Mouse (Mus musculus) urinary bladder, postnatal 14 days (tissue): ENCODE measurements around the gene Tas1r3.

ENCODE experiments used
- DNase-seq: peaks from one replicate; pipeline ENCODE4 v3.0.0; 2021; ENCODE audit warnings: low spot score

The Tas1r3 gene

DNA sequence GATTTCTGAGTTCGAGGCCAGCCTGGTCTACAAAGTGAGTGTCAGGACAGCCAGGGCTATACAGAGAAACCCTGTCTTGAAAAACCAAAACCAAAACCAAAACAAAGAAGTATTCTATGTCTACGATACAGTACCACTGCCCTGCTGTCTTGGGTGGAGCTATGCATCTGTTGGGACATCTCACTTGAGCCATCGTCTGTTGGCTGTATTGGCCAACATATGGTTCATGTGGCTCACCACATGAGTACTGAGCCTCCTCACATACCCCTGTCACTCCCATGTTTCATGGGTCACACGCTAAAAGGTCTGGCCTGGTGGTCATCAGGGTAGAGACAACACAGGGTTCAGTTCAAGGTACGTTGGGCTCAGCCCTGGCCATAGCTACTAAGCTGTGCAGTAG, 23.2 kb upstream of the Tas1r3 start:
- no peak for DNase-seq

DNA sequence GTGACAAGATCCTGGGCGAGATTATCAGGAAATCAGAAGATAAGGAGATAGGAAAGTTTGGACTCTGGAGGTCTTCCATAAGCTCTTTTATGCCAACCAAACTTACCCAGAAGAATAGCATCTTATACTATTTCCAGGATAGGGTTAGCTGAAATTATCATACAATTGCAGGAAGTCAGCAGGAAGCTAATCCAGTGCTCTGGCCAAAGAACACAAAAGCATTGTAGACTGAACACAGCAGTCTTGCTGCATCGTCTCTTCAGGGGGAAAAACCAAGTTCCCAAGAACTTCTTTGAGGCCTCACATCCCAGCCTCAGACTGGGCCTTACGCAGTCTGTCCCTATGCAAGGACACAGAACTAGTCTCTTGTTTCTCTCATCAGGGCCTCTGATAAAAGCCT, 20.4 kb upstream of the Tas1r3 start:
- DNase-seq, result no peak

DNA sequence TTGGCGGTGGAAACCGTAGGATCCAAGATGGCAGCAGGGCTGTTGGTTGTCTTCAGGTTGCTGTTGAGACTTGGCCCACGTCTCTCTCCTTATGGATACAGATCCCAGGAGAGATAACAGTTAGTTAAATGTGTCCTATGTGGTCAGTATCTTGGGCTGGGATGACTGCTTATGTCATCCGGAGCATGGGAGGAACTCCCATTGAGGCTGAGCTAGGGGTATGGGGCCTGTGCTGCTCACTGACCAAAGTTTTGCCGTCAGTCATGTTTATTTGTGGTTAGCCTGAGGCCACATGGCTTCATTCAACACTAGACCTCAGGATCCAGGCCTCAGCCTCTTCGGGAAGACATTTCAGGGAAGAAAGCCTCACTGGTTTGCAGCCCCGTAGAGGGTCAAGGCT, 8.2 kb upstream of the Tas1r3 start:
- DNase-seq, result no peak

- peak; percentile 96 for DNase-seq
These were observed 6.3 kb upstream of the Tas1r3 start, which contains the start of the genes Cptp and Ints11 for GRCm38 (mm10) chr4:155869317-155870033. Cptp (minus strand) TSS chr4:155869440. Ints11 (plus strand) TSS chr4:155869546.

- DNase-seq, result peak; percentile 62
These were observed 5.6 kb upstream of the Tas1r3 start for GRCm38 (mm10) chr4:155868614-155869298.

GRCm38 (mm10) chr4:155861787-155862186, 1.4 kb downstream of the Tas1r3 start:
- DNase-seq, result no peak

GRCm38 (mm10) chr4:155859318-155859717, 3.8 kb downstream of the Tas1r3 start:
- DNase-seq, result no peak

- no peak for DNase-seq
These were observed 6.3 kb downstream of the Tas1r3 start for GRCm38 (mm10) chr4:155856881-155857280.

DNA sequence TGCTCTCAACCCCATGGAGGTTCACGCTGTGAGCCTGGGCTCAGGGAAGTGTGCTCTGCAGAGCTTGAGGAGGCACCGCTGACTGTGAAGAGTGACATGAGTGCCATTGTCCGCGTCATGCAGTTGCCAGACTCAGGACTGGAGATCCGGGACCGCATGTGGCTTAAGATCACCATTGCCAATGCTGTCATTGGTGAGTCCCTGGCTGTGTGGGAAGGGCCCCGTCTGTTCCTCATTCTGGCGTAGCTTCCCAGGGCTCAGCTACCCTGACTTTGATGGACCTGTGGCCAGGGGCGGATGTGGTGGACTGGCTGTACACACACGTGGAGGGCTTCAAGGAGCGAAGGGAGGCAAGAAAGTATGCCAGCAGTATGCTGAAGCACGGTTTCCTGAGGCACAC, 7.1 kb downstream of the Tas1r3 start:
- no peak for DNase-seq

GRCm38 (mm10) chr4:155854991-155855390, 8.2 kb downstream of the Tas1r3 start:
- no peak for DNase-seq

GRCm38 (mm10) chr4:155853421-155853820, 9.7 kb downstream of the Tas1r3 start:
- no peak for DNase-seq

GRCm38 (mm10) chr4:155851951-155852411, 11.2 kb downstream of the Tas1r3 start:
- no peak for DNase-seq

- no peak for DNase-seq
These were observed 11.8 kb downstream of the Tas1r3 start for GRCm38 (mm10) chr4:155851368-155851767.

- no peak for DNase-seq
These were observed 13.2 kb downstream of the Tas1r3 start for GRCm38 (mm10) chr4:155849792-155850451.

DNA sequence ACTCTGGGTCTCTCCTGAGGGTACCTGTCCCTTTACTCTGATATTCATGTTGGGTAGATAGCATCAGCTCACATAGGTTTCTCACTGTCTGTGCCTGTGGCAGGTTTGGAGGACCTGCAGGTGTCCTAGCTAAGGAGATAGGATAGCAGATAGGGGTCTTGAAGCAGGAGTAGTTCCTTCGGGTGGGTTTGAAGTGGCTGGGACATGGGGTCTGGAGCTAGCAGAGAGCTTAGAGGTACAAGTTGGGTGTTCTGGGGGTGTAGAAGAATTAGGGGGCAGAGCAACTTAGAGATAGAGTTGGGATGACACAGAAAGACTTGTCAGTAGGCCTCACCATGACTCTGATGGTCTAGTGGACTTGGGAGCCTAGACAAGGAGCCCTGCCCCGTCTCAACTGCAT, 13.8 kb downstream of the Tas1r3 start:
- DNase-seq, result no peak

- DNase-seq, result no peak
These were observed 14.6 kb downstream of the Tas1r3 start for GRCm38 (mm10) chr4:155848434-155849095.

DNA sequence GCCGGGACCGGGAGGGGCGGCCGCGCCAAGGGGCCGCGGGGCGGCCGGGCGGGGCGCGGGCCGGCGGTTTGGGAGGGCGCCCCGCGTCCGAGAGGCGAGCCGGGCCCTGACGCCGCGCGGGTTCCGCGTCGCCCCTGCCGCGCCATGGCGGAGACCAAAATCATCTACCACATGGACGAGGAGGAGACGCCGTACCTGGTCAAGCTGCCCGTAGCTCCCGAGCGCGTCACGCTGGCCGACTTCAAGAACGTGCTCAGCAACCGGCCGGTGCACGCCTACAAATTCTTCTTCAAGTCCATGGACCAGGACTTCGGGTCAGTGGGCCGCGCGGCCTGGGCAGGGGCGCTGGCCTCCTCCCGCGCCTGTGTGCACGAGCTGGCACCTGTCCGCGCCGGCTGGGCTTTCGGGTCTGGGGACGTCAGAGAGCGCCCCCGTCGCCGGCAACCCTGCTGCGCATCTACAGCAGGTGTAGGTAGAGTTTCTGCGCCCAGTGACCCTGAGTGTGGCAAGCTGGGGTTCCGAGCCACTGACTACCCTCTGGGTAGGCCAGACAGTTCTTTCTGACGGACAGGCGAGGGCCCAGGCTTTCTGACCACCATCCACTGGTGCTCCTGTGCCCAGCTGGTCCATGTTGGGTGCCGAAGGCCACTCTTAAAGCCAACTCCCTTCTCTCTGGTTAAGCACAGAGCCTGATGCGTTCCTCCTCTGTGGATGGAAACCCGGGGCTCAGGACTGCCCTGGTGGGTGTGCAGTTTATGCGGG, 15.4 kb downstream of the Tas1r3 start:
- peak; percentile 57 for DNase-seq

DNA sequence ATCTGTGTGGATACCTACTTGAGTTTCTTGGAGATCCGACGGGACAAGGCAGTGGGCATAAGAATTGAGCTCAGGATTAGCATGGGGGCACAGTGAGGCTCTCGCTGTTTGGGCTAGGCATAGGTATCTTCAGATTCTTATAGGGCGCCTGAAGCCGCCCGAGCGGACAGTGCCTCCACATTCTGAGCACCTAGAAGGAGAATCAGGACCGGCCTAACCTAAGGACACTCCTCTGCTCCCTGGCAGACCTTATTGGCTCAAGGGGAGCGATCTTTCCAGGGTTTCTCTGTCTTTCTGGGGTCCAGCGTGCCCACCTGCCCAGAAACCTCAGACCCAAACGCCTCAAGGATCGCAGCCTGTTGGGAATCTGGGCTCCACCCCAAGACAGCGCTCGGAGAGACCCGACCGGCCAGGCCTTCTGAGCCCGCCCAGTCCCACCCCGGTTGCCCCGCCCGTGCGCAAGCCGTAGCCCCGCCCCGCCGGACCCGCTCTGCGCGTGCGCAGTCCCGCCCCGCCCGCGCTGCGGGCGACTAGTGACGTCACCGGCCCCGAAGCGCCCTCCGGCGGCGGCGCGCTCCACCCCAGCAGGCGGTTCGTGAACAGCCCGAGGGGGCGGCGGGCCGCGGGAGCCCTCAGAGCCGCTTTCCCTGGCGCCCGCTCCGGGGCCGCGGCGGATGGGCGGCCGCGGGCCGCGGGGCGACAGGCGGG, 16.1 kb downstream of the Tas1r3 start, which contains the start of gene Dvl1:
Gene Dvl1, plus strand, starts transcription at position 532 of the 708 bp plus-strand sequence.
- peak; percentile 93 for DNase-seq

- no peak for DNase-seq
These were observed 19.9 kb downstream of the Tas1r3 start for GRCm38 (mm10) chr4:155843231-155843630.

GRCm38 (mm10) chr4:155841651-155842270, 21.4 kb downstream of the Tas1r3 start:
- no peak for DNase-seq
